Mouse (Mus musculus) small intestine, adult 2 months (tissue): Measurements from ENCODE around the gene Siah3. TPM values are rescaled to one million over a fixed set of nuclear protein-coding genes. Genes with fewer than 3 reads are reported as not detected.

Source experiments
- H3K27ac ChIP-seq: fragments of 200-500 bp; 2 replicates; pipeline ENCODE4 v1.5.1; 2012; ENCODE audit warnings: low read depth, low read length, control low read depth, inconsistent platforms; ENCODE audit not compliant: insufficient read depth
- H3K27me3 ChIP-seq: fragments of 200-500 bp; 2 replicates; pipeline ENCODE4 v1.6.1; 2012; ENCODE audit warnings: mild to moderate bottlenecking, moderate library complexity, low read length, inconsistent platforms; ENCODE audit not compliant: control insufficient read depth, insufficient read depth
- H3K36me3 ChIP-seq: fragments of 200-500 bp; 2 replicates; pipeline ENCODE4 v1.6.1; 2012; ENCODE audit warnings: mild to moderate bottlenecking, low read length, control low read depth, inconsistent platforms; ENCODE audit not compliant: control insufficient read depth, insufficient read depth
- H3K4me1 ChIP-seq: fragments of 200-500 bp; 2 replicates; pipeline ENCODE4 v1.6.1; 2012; ENCODE audit warnings: low read length, inconsistent platforms, mixed read lengths; ENCODE audit not compliant: control insufficient read depth, insufficient read depth, insufficient read length
- H3K4me3 ChIP-seq: fragments of 200-500 bp; 2 replicates; pipeline ENCODE4 v1.5.1; 2012; ENCODE audit warnings: low read depth, mild to moderate bottlenecking, control low read depth, inconsistent platforms, low read length, moderate library complexity
- CTCF ChIP-seq: fragments of 200-500 bp; IDR thresholded peaks from 2 replicates; pipeline ENCODE4 v1.5.1; 2012; ENCODE audit warnings: low read depth, mild to moderate bottlenecking, control low read depth, inconsistent platforms, low read length, moderate library complexity, mixed read lengths; ENCODE audit not compliant: insufficient replicate concordance, insufficient read length; ENCODE audit errors: extremely low read depth
- POLR2A ChIP-seq: fragments of 200-500 bp; IDR thresholded peaks from 2 replicates; pipeline ENCODE4 v1.6.1; 2012; ENCODE audit warnings: low read depth, mild to moderate bottlenecking, control low read depth, inconsistent platforms, low read length, moderate library complexity
- WGBS: fragments of 180-500 bp; shearing (Covaris S2); methylation state at CpG from one replicate; pipeline ENCODE4 v1.1.7; 2018; 5-methylcytosine and 5-hydroxymethylcytosine counted together
- polyA plus RNA-seq: library from polyadenylated mRNA; depleted of rRNA; stranded (reverse); fragments of >200 nt; gene quantifications from 2 replicates; pipeline ENCODE4 v1.2.3, GENCODE M21; 2012

The Siah3 gene
- polyA plus RNA-seq, 1 experiment: 0.04 TPM

- no peak overlapping the region for H3K27ac ChIP-seq
- H3K4me3 ChIP-seq: no peak overlapping the region
- H3K36me3 ChIP-seq: no peaks in the 10 kb centered on the region
- 0 out of 2 replicates have a peak, but pooled peaks cover 2% of the 10 kb centered on the region for H3K4me1 ChIP-seq
- TF ChIP-seq POLR2A: no peak
- TF ChIP-seq CTCF: no peak
- WGBS: 86% methylated on average over 29 of the region's 29 CpGs
- H3K27me3 ChIP-seq: no peaks in the 10 kb centered on the region
Measured at GRCm38 (mm10) chr14:75525376-75526145, 69.8 kb downstream of the Siah3 start.

- Histone ChIP-seq H3K4me1 (0 out of 2 replicates have a peak, but pooled peaks cover 2% of the 10 kb centered on the region), H3K27me3 (0 out of 2 replicates have a peak, but pooled peaks cover 2% of the 10 kb centered on the region), H3K36me3 (no peaks in the 10 kb centered on the region), H3K4me3 (no peak overlapping the region), H3K27ac (no peak overlapping the region)
- 50% methylated on average over 10 of the region's 10 CpGs for WGBS
- TF ChIP-seq CTCF: no peak
- no peak for TF ChIP-seq POLR2A
Measured at GRCm38 (mm10) chr14:75527464-75528190, 71.8 kb downstream of the Siah3 start.

- 79% methylated on average over 7 of the region's 7 CpGs for WGBS
- no peak for TF ChIP-seq POLR2A
- H3K27me3 ChIP-seq: 0 out of 2 replicates have a peak, but pooled peaks cover 2% of the 10 kb centered on the region
- H3K4me1 ChIP-seq: 0 out of 2 replicates have a peak, but pooled peaks cover 2% of the 10 kb centered on the region
- H3K4me3 ChIP-seq: no peak overlapping the region
- H3K36me3 ChIP-seq: no peaks in the 10 kb centered on the region
- H3K27ac ChIP-seq: no peak overlapping the region
Measured at GRCm38 (mm10) chr14:75530815-75531353, 75.1 kb downstream of the Siah3 start.

- WGBS: 22% methylated on average over 2 of the region's 2 CpGs
- no peaks in the 10 kb centered on the region for H3K36me3 ChIP-seq
Measured at GRCm38 (mm10) chr14:75539205-75539604, 83.4 kb downstream of the Siah3 start.

GRCm38 (mm10) chr14:75540216-75540995, 84.6 kb downstream of the Siah3 start:
- TF ChIP-seq POLR2A (no peak), CTCF (no peak)
- Histone ChIP-seq H3K27ac (no peak overlapping the region), H3K4me1 (no peaks in the 10 kb centered on the region), H3K4me3 (no peak overlapping the region), H3K27me3 (no peaks in the 10 kb centered on the region), H3K36me3 (no peaks in the 10 kb centered on the region)
- 48% methylated on average over 17 of the region's 17 CpGs for WGBS

More at GRCm38 (mm10) chr14:75539205-75539604, 83.4 kb downstream of the Siah3 start:
- Histone ChIP-seq H3K27ac (no peak overlapping the region), H3K4me3 (no peak overlapping the region), H3K27me3 (no peaks in the 10 kb centered on the region), H3K4me1 (no peaks in the 10 kb centered on the region)
- TF ChIP-seq CTCF: no peak

- WGBS: 32% methylated on average over 5 of the region's 5 CpGs
- no peaks in the 10 kb centered on the region for H3K36me3 ChIP-seq
- no peak overlapping the region for H3K27ac ChIP-seq
- TF ChIP-seq CTCF (no peak), POLR2A (no peak)
- no peaks in the 10 kb centered on the region for H3K27me3 ChIP-seq
- no peaks in the 10 kb centered on the region for H3K4me1 ChIP-seq
- H3K4me3 ChIP-seq: no peak overlapping the region
Measured at GRCm38 (mm10) chr14:75540996-75541350, 85.2 kb downstream of the Siah3 start.
